Mouse (Mus musculus): ENCODE results near the gene Stk35.

DNA sequence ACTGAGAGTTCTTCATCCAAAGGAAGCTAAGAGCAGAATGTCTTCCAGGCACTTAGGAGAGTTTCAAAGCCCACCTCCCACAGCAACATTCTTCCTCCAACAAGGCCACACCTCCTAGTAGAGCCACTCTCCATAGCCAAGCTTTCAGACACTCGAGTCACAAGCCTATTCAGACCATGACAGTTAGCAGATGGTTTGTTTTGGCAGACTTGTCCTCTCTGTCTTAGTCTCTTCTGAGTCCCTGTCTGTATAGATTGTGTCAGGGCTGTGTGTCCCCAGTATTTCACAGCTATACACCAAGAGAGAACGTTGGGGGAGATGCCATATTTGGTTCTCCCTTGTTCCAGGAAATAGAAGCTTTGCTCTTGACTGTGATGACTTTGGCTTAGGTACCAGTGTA lies 14.8 kb downstream of the Stk35 start:
- TF ChIP-seq CTCF (IDR thresholded peaks at IDR 0.05; ENCODE audit: borderline replicate concordance, insufficient read depth, low read depth, low read length) (no peak), POLR2A (IDR thresholded peaks at IDR 0.05; ENCODE audit: borderline replicate concordance, insufficient read depth, low read length) (no peak)

Data from cerebellum, adult 2 months (tissue).